Mouse (Mus musculus) CD4-positive helper T cell, adult 2 months (primary cell): ENCODE results near the gene Crim1.
A peak's percentile ranks its signal among the peaks of the same experiment; 100 is the strongest.

Experiments used
- DNase-seq: peaks from one replicate; pipeline ENCODE4 v3.0.0-alpha.2; 2012; ENCODE audit warnings: low read depth, missing footprints, low spot score

The Crim1 gene

DNA sequence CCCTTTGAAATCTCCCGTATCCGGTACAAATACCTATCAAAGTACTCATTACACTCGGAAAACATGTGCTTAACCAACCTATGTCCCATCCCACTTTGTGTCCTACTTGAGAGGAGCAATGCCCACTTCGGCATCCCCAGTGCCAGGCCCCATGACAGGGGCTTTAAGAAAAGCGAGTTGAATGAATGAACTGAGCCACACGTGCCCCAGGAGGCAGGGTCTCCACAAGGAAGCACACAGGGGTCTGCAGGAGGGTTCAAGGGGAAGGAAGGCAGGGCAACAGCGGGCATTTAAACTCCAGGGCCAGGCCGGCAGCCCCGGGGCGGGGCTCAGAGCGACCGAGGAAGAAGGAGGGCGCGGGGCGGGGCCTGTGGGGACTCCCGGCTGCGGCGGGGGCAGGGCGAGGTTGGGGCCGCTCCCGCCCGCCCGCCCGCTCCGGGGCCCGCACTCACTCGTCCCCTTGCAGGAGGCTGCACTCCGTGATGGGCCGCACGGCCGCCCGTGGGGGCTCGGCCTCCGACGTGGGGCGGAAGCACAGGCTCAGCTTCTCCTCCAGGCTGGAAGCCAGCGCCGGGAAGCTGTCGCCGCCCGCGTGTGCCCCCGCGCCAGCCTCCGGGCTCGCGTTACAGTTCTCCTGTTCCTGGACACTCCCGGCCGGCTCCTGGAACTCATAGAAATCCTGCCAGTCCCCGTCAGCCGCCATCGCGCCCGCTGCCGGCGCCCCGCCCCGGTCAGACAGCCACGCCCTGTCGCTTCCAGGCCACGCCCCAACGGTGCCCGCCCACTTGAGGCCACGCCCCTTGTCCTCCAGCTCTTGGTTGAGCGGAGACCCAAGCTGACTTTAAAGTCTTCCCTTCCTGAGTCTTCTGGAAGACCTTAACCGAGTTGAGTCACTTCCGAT is 217.6 kb downstream of the Crim1 start, which contains the start of gene Fez2:
Fez2 (minus strand) TSS at position 772 of the 901 bp plus-strand sequence.
- peak; percentile 87 for DNase-seq

DNA sequence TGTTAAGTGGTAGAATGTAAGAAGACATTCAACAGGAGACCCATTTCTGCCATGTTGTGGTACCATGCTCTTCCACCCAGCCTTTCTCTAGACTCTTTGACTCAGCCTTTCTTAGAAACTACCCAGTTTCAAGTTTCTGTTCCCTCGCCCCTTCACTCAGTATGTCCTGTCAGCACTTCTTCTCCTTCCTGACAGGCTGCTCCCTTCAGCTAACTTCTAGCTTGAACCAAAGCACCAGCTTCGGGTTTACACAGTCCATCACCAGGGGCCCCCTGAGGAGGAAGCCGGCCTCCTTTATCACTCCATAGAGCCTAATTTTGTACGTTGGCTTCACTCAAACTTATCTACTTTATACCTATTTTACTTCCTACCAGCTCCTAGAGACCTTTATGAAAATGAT is 219.2 kb downstream of the Crim1 start:
- no peak for DNase-seq

DNA sequence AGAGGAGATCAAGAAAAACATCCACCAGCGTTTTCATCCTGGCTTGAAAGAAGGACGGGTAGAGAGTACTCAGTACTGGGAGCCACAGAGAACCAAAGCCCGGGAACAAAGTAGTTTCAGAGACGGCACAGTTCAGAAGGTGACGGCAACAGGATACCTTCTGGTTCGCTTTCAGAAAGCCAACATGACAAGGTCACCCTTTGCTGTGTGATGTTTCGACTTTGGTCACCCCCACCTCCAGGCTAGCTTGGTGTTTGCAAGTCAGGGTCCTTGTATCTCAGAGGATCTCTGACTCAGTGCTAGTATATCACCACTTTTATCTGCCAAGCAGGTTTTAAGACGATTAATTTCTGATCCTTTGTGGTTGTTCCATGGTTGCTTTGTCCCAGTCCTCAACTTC is 225.0 kb downstream of the Crim1 start:
- no peak for DNase-seq
